Mouse (Mus musculus): Measurements from ENCODE around the gene Psmg4.

DNA sequence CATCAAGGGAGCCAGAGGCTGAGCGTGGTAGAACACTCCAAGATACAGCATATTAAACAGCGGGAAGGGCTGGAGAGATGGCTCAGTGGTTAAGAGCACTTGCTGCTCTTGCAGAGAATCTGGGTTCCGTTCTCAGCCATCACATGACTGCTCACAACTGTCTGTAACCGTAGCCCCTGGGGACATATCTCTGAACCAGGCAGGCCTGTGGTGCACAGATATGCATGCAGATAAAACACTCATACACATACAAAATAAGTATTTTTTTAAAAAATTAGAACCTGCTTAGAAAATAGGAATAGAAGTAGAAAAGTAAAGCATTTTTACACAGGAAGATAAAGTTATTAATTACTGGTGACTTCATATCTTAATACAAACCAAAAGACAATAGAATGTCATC is 43.9 kb upstream of the Psmg4 start:
- TF ChIP-seq GATA1 (IDR thresholded peaks at IDR 0.05; ENCODE audit: low read length), result no peak
- TF ChIP-seq TAL1 (IDR thresholded peaks at IDR 0.05; ENCODE audit: low read length), result peak; percentile 25; the same call in 1 of the 3 replicates

All from erythroblast, embryonic 14.5 days (primary cell).